Mouse (Mus musculus): ENCODE data around the gene Plce1.

DNA sequence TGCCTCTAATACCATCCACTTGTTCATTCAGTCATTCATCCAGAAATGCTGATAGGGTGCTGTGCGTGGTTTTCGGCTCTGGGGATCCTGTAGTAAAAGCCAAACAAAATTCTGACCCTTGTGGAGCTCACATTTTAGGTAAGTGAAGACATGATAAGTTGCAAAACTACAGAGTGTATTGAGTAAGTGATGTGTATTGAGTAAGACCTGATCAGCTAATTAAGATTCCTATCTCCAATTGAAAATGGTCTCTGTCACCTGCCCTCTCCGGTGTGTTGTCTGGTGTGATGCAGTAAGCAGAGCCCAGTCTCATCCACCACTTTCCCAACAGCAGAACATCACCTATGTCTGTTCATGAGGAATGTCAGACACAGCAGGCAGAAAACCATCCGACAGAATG lies 198.6 kb downstream of the Plce1 start:
- TF ChIP-seq CTCF (IDR thresholded peaks at IDR 0.05; ENCODE audit: insufficient read depth, low read depth, low read length), result no peak
- no peak for TF ChIP-seq POLR2A (IDR thresholded peaks at IDR 0.05; ENCODE audit: insufficient read depth, low read depth, low read length)

All from olfactory bulb, adult 2 months (tissue).